8 mouse cellular contexts compared by ENCODE assay signal in the genomic region with DNA sequence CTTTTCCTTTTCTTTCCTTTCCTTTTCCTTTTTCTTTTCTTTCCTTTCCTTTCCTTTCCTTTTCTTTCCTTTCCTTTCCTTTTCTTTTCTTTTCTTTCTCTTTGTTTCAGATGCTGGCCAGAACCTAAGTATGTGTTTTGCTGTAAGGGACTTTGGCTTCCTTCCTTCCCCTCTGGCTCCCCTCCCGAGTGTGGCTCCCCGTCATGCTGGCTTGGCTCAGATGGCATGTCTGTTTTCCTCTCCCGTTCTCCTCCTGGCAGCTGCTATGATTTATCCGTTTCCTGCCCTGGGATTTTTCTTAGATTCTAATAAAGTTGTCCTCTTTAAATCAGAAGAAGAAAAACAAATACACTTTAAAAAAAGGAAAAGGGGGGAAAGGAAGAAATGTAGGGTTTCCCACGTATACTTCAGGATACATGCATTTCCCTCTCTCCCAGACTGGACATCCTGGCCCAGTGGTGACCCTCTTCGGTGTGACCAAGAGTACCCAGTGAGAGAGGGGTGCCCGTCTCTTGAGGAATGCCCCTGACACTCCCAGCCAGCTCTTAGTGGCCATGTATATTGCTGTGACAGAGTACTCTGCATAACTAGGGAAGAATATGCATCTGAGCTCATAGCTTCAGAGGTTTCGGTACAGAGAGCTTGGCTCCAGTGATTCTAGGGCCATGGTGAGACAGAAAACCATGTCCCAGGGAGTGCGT.
A peak's percentile ranks its signal among the peaks of the same experiment; 100 is the strongest.
DNase-seq lines count a peak whose midpoint lies in the region; ATAC-seq lines count a peak whose summit lies in the region.

No protein-coding gene starts in this region.

- H3K4me1 ChIP-seq in hindbrain, embryonic 10.5 days (replicated peaks) = peaks cover 47% of the 10 kb centered on the region
- H3K4me1 ChIP-seq in hindbrain, embryonic 11.5 days (replicated peaks; ENCODE audit: control insufficient read depth, insufficient read depth, low read length) = no peaks in the 10 kb centered on the region
- H3K4me1 ChIP-seq in stomach, embryonic 15.5 days = peaks cover 46% of the 10 kb centered on the region

- WGBS in hindbrain, embryonic 10.5 days = 79% methylated on average over 9 of the region's 9 CpGs
- WGBS in hindbrain, embryonic 11.5 days = 76% methylated on average over 9 of the region's 9 CpGs
- WGBS in stomach, embryonic 15.5 days = 59% methylated on average over 9 of the region's 9 CpGs

- H3K36me3 ChIP-seq in hindbrain, embryonic 10.5 days = peaks cover 11% of the 10 kb centered on the region; the same call in 1 of the 2 replicates
- H3K36me3 ChIP-seq in hindbrain, embryonic 11.5 days (ENCODE audit: control insufficient read depth, insufficient read depth, low read length) = no peaks in the 10 kb centered on the region
- H3K36me3 ChIP-seq in stomach, embryonic 15.5 days = no peaks in the 10 kb centered on the region

- no peak overlapping the region for H3K4me2 ChIP-seq in hindbrain, embryonic 11.5 days (replicated peaks; ENCODE audit: low read depth, low read length)
- no peak overlapping the region for H3K4me2 ChIP-seq in stomach, embryonic 15.5 days

- intact Hi-C loops in heart, postnatal 36 days (cut with DNase I) = no loop called here

- H3K9me3 ChIP-seq in hindbrain, embryonic 10.5 days = no peaks in the 10 kb centered on the region
- H3K9me3 ChIP-seq in hindbrain, embryonic 11.5 days (ENCODE audit: control insufficient read depth, low read length) = no peaks in the 10 kb centered on the region
- H3K9me3 ChIP-seq in stomach, embryonic 15.5 days = no peaks in the 10 kb centered on the region

- no peak overlapping the region for H3K4me3 ChIP-seq in hindbrain, embryonic 10.5 days
- no peak overlapping the region for H3K4me3 ChIP-seq in hindbrain, embryonic 11.5 days (ENCODE audit: low read depth, low read length)
- no peak overlapping the region for H3K4me3 ChIP-seq in stomach, embryonic 15.5 days (replicated peaks)

- no peak for DNase-seq in hindbrain, embryonic 10.5 days (ENCODE audit: low spot score)
- no peak for DNase-seq in hindbrain, embryonic 11.5 days (ENCODE audit: low spot score)
- peak; percentile 82 for DNase-seq in adrenal gland, postnatal 10 days
- DNase-seq in fibroblast of lung, adult 2 months (ENCODE audit: low read depth) = peak; percentile 87
- peak; percentile 76 for DNase-seq in heart, postnatal 36 days
- DNase-seq in layer of hippocampus, adult 8-10 months (ENCODE audit: low spot score in 2 of 2) = peak; percentile 53 to 71

- no peaks in the 10 kb centered on the region for H3K27me3 ChIP-seq in hindbrain, embryonic 10.5 days (ENCODE audit: insufficient read depth, poor library complexity, severe bottlenecking)
- no peaks in the 10 kb centered on the region for H3K27me3 ChIP-seq in hindbrain, embryonic 11.5 days (ENCODE audit: control insufficient read depth, insufficient read depth, low read length)
- no peaks in the 10 kb centered on the region for H3K27me3 ChIP-seq in stomach, embryonic 15.5 days (replicated peaks)

- no peak overlapping the region for H3K9ac ChIP-seq in hindbrain, embryonic 11.5 days (ENCODE audit: low read depth, low read length)
- H3K9ac ChIP-seq in stomach, embryonic 15.5 days = no peak overlapping the region

- H3K27ac ChIP-seq in hindbrain, embryonic 10.5 days = peak overlapping the region; percentile 4; the same call in 1 of the 2 replicates
- no peak overlapping the region for H3K27ac ChIP-seq in hindbrain, embryonic 11.5 days (ENCODE audit: low read depth, low read length)
- H3K27ac ChIP-seq in stomach, embryonic 15.5 days = peak overlapping the region; percentile 73

- ATAC-seq in hindbrain, embryonic 11.5 days (ENCODE audit: low FRiP score) = no peak
- no peak for ATAC-seq in stomach, embryonic 15.5 days (ENCODE audit: insufficient read depth, low FRiP score, low read depth)
- no peak for ATAC-seq in megakaryocyte progenitor cell, adult 5-6 weeks (replicated peaks; ENCODE audit: poor library complexity)

Comparison
In these comparisons a context has a peak if more than half of its experiments do, and no peak if none do; other contexts are left out.
1. DNase-seq: peak in adrenal gland, postnatal 10 days (single experiment), fibroblast of lung, adult 2 months (single experiment), heart, postnatal 36 days (2 of 2) and layer of hippocampus, adult 8-10 months (2 of 2); none in hindbrain, embryonic 10.5 days (single experiment) and hindbrain, embryonic 11.5 days (single experiment).